Mouse (Mus musculus) intestine, postnatal 0 days (tissue): ENCODE measurements at regions not wholly inside any gene's neighbourhood (a gene's known extent, or its start where the extent isn't known, plus 50 kb on each side); places are given as distances from the start of the nearest gene placed in this dataset.
A peak's percentile ranks its signal among the peaks of the same experiment; 100 is the strongest.

Experiments used
- ATAC-seq: fragments of 200-750 bp; cut with Nextera tagmentation; 2 replicates; pipeline ENCODE4 v1.8.0; 2017; ENCODE audit warnings: mild to moderate bottlenecking, moderate TSS enrichment, moderate library complexity
- H3K27ac ChIP-seq: fragments of 300-500 bp; sonication (generic); 2 replicates; pipeline ENCODE4 v1.5.1; 2014; ENCODE audit warnings: mild to moderate bottlenecking, low read depth, low read length, moderate library complexity
- H3K27me3 ChIP-seq: fragments of 300-500 bp; sonication (generic); replicated peaks from 2 replicates; pipeline ENCODE4 v1.6.1; 2014; ENCODE audit warnings: low read length, mixed read lengths; ENCODE audit not compliant: control insufficient read depth, insufficient read depth
- H3K36me3 ChIP-seq: fragments of 300-500 bp; sonication (generic); 2 replicates; pipeline ENCODE4 v1.6.1; 2014; ENCODE audit warnings: mild to moderate bottlenecking, moderate library complexity; ENCODE audit not compliant: control insufficient read depth, insufficient read depth
- H3K4me1 ChIP-seq: fragments of 300-500 bp; sonication (generic); replicated peaks from 2 replicates; pipeline ENCODE4 v1.6.1; 2014; ENCODE audit warnings: antibody characterized with exemption, low read length, mixed read lengths; ENCODE audit not compliant: control insufficient read depth, insufficient read depth
- H3K4me2 ChIP-seq: fragments of 300-500 bp; sonication (generic); replicated peaks from 2 replicates; pipeline ENCODE4 v1.6.1; 2014; ENCODE audit warnings: low read depth, mild to moderate bottlenecking, moderate library complexity
- H3K4me3 ChIP-seq: fragments of 300-500 bp; sonication (generic); 2 replicates; pipeline ENCODE4 v1.5.1; 2014; ENCODE audit warnings: low read depth, low read length
- H3K9ac ChIP-seq: fragments of 300-500 bp; sonication (generic); 2 replicates; pipeline ENCODE4 v1.6.1; 2014; ENCODE audit warnings: mild to moderate bottlenecking, low read depth, low read length
- H3K9me3 ChIP-seq: fragments of 300-500 bp; sonication (generic); 2 replicates; pipeline ENCODE4 v1.6.1; 2016; ENCODE audit warnings: mixed run types; ENCODE audit not compliant: control insufficient read depth
- CTCF ChIP-seq: sonication (generic); IDR thresholded peaks from 2 replicates; pipeline ENCODE4 v1.5.1; 2016; ENCODE audit warnings: low read depth, mild to moderate bottlenecking, control low read depth, antibody characterized with exemption, moderate library complexity
- WGBS: fragments of 180-500 bp; shearing (Covaris S2); extraction: QIAGEN DNeasy Blood & Tissue Kit; methylation state at CpG from one replicate; pipeline ENCODE4 v1.1.7; 2014; 5-methylcytosine and 5-hydroxymethylcytosine counted together

DNA sequence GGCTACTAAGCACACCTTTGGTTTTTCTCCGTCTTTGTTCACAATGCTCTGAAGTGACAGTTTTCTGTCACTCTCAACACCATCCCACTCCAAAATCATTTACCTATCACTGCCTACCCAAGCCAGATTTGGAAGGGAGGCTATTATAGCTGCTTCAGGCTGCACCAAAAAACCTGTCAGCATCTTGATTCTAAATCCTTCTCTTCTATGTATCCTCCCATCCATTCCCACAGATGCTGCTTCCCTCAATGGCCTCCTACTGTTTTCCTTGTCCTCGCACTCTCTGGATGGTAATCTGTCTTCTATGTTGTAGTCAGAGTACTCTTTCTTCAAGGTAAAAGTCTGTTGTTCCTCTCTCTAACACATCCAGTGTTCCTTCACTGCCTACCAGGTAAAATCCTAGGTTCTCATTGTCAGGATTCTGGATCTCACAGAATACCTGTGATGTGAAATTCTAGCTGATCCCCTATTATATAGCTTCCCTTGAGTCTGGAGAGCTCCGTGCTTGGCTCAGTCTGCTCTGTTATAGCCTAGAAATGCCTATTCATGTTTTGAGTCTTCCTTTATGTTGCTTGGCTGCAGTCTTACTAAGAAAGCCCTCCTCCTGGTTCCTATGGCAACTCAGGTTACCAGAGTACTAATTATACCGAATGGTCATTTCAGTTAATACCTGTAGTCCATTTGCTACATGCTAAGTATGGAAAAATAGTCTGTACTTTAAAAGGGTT is 156.5 kb downstream of the Emp1 start:
- Histone ChIP-seq H3K9me3 (no peaks in the 10 kb centered on the region), H3K36me3 (no peaks in the 10 kb centered on the region), H3K4me1 (no peaks in the 10 kb centered on the region), H3K27ac (no peak overlapping the region), H3K4me3 (no peak overlapping the region), H3K27me3 (no peaks in the 10 kb centered on the region), H3K9ac (no peak overlapping the region), H3K4me2 (no peak overlapping the region)
- ATAC-seq, result no peak
- 86% methylated on average over 4 of the region's 4 CpGs for WGBS
- no peak for TF ChIP-seq CTCF

DNA sequence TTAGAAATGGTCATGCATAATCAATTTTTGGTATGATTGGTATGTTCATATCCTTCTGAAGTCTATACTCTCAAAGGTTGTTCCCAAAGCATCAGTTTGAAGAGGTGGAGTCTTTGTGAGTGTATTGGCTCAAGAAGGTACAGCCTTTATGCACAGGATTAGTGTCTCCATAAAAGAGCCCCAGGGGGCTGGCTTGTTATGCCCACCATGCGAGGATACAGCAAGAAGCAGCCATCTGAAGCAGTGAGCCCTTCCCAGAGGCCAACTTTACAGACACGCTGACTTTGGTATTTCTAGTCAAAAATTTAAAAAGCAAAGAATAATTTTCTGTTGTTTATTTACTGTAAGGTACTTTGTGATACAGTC is 157.1 kb downstream of the Emp1 start:
- Histone ChIP-seq H3K27ac (no peak overlapping the region), H3K9ac (no peak overlapping the region), H3K4me1 (no peaks in the 10 kb centered on the region), H3K9me3 (no peaks in the 10 kb centered on the region), H3K4me3 (no peak overlapping the region), H3K4me2 (no peak overlapping the region), H3K36me3 (no peaks in the 10 kb centered on the region), H3K27me3 (no peaks in the 10 kb centered on the region)
- WGBS, result 92% methylated on average over 2 of the region's 2 CpGs
- TF ChIP-seq CTCF, result no peak
- ATAC-seq, result no peak

DNA sequence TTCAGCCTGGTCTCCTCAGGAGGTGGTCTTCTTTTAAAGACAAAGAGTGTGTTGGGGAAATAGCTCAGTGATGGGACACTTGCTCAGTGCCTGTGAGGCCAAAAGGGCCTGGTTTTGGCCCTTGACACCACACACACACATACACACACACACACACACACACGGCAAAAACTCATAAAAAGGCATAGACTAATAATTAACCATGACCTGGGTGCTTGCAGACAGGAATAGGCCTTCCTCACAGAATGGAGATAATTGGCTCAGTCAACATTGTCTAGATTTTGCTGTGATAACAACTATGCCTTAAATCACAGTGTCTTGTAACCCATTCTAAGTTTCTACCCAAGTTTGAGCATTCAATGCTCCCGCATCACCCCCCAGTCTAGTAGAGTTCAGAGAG is 158.5 kb downstream of the Emp1 start:
- no peak overlapping the region for H3K4me2 ChIP-seq
- no peaks in the 10 kb centered on the region for H3K27me3 ChIP-seq
- H3K36me3 ChIP-seq, result no peaks in the 10 kb centered on the region
- no peaks in the 10 kb centered on the region for H3K9me3 ChIP-seq
- TF ChIP-seq CTCF, result peak; percentile 14; the same call in 1 of the 2 replicates
- 41% methylated on average over 2 of the region's 2 CpGs for WGBS
- no peaks in the 10 kb centered on the region for H3K4me1 ChIP-seq
- H3K4me3 ChIP-seq, result no peak overlapping the region
- no peak for ATAC-seq
- H3K9ac ChIP-seq, result no peak overlapping the region
- no peak overlapping the region for H3K27ac ChIP-seq

DNA sequence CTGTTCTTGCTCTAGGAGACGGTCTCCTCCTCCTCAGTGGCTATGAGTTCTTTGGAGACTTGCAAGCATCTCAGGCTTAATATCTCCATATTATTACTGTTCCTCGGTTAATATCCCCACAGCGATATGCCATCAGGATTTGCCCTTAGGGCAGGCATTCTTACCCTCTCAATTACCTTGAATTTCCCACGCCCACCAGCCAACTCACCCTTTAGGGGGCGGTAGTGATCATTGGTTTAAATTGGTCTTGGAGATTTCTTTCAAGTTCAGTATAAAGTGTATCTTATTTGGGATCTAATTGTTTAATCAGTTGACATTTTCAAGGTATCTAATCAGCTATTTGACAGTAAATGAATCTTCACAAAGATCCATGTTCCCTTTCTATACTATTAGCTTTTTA is 162.5 kb downstream of the Emp1 start:
- Histone ChIP-seq H3K27ac (no peak overlapping the region), H3K4me1 (no peaks in the 10 kb centered on the region), H3K4me3 (no peak overlapping the region), H3K27me3 (no peaks in the 10 kb centered on the region), H3K36me3 (no peaks in the 10 kb centered on the region), H3K9ac (no peak overlapping the region), H3K4me2 (no peak overlapping the region), H3K9me3 (no peaks in the 10 kb centered on the region)
- ATAC-seq, result no peak
- 78% methylated on average over 5 of the region's 5 CpGs for WGBS
- 0 out of 2 replicates have a peak, but pooled peaks have one; percentile 29 for TF ChIP-seq CTCF

DNA sequence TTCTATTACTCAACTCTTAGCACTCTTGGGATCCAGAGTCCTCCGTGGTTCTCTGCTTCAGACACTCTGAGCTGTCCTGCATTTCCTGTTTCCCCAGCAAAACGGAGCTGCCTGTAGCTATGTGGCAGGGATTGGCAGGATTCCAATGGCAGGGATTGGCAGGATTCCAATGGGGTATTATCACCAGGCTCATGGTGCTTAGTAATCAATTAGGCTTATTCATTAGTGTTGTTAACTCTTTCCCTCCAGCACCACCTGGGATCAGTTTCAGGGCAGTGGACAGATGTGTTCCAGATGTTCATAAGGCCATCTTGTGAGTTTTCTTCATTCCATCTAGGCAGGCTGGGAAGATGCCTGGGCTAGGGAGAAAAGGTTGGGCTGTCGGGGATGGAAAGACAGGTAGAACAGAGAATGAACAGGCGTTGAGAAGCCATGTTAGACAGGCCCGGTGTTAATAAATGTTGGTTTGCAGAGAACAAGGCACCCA is 163.5 kb downstream of the Emp1 start:
- Histone ChIP-seq H3K4me2 (0 out of 2 replicates have a peak overlapping the region, but pooled peaks have one; percentile 17), H3K4me1 (no peaks in the 10 kb centered on the region), H3K27ac (no peak overlapping the region), H3K27me3 (no peaks in the 10 kb centered on the region), H3K9ac (no peak overlapping the region), H3K36me3 (no peaks in the 10 kb centered on the region), H3K9me3 (no peaks in the 10 kb centered on the region), H3K4me3 (no peak overlapping the region)
- TF ChIP-seq CTCF, result no peak
- WGBS, result 51% methylated on average over 5 of the region's 5 CpGs
- ATAC-seq, result peak; percentile 84

DNA sequence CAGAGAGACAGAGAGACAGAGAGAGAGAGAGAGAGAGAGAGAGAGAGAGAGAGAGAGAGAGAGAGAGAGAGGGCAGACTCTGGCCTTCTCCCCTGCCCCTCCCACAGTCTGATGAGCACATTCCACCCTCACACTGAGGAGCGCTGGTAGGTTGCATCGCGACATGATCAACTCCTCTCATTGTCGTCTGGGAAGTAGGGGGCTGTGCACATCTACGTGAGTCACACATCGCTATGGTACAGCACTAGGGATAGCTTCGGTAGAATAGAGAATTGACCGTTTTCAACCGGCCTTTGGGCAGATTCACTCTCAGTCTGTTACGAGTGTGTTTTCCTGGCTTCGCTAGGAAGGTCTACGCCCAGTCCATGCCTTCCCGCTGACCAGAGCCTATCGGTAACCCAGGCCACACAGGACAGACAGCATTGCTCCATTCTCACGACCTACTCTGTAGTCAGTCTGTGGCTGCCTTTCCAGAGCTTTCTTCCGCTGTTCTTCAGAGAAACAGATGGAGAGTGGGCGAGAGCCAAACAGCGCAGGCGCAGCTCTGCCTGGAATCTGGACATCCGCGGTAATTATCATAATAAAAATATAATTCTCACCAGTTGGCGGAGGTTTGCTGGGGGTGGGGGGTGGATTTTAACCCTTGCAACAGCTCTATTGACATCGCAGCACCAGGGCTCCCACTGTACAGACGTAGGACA is 164.3 kb downstream of the Emp1 start:
- no peak overlapping the region for H3K9ac ChIP-seq
- 80% methylated on average over 24 of the region's 24 CpGs for WGBS
- no peak overlapping the region for H3K4me3 ChIP-seq
- H3K4me1 ChIP-seq, result no peaks in the 10 kb centered on the region
- H3K9me3 ChIP-seq, result no peaks in the 10 kb centered on the region
- H3K36me3 ChIP-seq, result no peaks in the 10 kb centered on the region
- H3K27ac ChIP-seq, result no peak overlapping the region
- ATAC-seq, result no peak
- H3K4me2 ChIP-seq, result no peak overlapping the region
- H3K27me3 ChIP-seq, result no peaks in the 10 kb centered on the region
- TF ChIP-seq CTCF, result no peak
